Mouse (Mus musculus) granulocyte monocyte progenitor cell, adult 5-6 weeks (primary cell): Measurements from ENCODE around the gene Tex36. TPM values are rescaled to one million over a fixed set of nuclear protein-coding genes. Genes with fewer than 3 reads are reported as not detected.

Experiments used
- ATAC-seq: replicated peaks from 2 replicates; pipeline ENCODE4 v1.8.0; 2016; ENCODE audit warnings: mild to moderate bottlenecking, moderate TSS enrichment, inconsistent platforms; ENCODE audit not compliant: poor library complexity, severe bottlenecking
- total RNA-seq, 2 experiments: library from RNA; stranded (forward) in 1 of 2; stranded (reverse) in 1 of 2; fragments of 200-712, 200-1000 nt in 1 of 2; fragments of >200 nt in 1 of 2; fragmentation: Nextera tagmentation in 1 of 2; gene quantifications; 2 replicates each; pipeline ENCODE4 v1.2.3; 2014 to 2017

Tex36 gene
- total RNA-seq, 2 experiments from 2014 or later = not detected

- ATAC-seq = no peak
Measured at GRCm38 (mm10) chr7:133600558-133600957, 1.4 kb downstream of the Tex36 start.

- no peak for ATAC-seq
Measured at GRCm38 (mm10) chr7:133591750-133592149, 10.2 kb downstream of the Tex36 start.

GRCm38 (mm10) chr7:133583216-133583615 is 18.7 kb downstream of the Tex36 start:
- no peak for ATAC-seq

GRCm38 (mm10) chr7:133580296-133580640 is 21.7 kb downstream of the Tex36 start:
- ATAC-seq = no peak

GRCm38 (mm10) chr7:133579491-133580295 is 22.3 kb downstream of the Tex36 start:
- ATAC-seq = no peak

GRCm38 (mm10) chr7:133576825-133577224 is 25.1 kb downstream of the Tex36 start:
- no peak for ATAC-seq

- ATAC-seq = no peak
Measured at GRCm38 (mm10) chr7:133576281-133576680, 25.7 kb downstream of the Tex36 start.

- ATAC-seq = no peak
Measured at GRCm38 (mm10) chr7:133571927-133572326, 30.0 kb downstream of the Tex36 start.

GRCm38 (mm10) chr7:133569194-133569880 is 32.6 kb downstream of the Tex36 start:
- ATAC-seq = no peak

- ATAC-seq = no peak
Measured at GRCm38 (mm10) chr7:133564600-133564999, 37.4 kb downstream of the Tex36 start.

- no peak for ATAC-seq
Measured at GRCm38 (mm10) chr7:133563175-133563824, 38.7 kb downstream of the Tex36 start.

GRCm38 (mm10) chr7:133555786-133556492 is 46.0 kb downstream of the Tex36 start:
- no peak for ATAC-seq

GRCm38 (mm10) chr7:133552306-133552991 is 49.5 kb downstream of the Tex36 start:
- peak; percentile 46; the same call in 1 of the 2 replicates for ATAC-seq

GRCm38 (mm10) chr7:133551000-133551399 is 51.0 kb downstream of the Tex36 start:
- ATAC-seq = no peak

- no peak for ATAC-seq
Measured at GRCm38 (mm10) chr7:133548434-133548833, 53.5 kb downstream of the Tex36 start.

- no peak for ATAC-seq
Measured at GRCm38 (mm10) chr7:133545631-133546030, 56.3 kb downstream of the Tex36 start.

GRCm38 (mm10) chr7:133544966-133545365 is 57.0 kb downstream of the Tex36 start:
- no peak for ATAC-seq

GRCm38 (mm10) chr7:133543131-133543530 is 58.8 kb downstream of the Tex36 start:
- no peak for ATAC-seq

- ATAC-seq = no peak
Measured at GRCm38 (mm10) chr7:133537366-133537765, 64.6 kb downstream of the Tex36 start.
